Comparison of ENCODE assay signal across 13 mouse cellular contexts in the genomic region with DNA sequence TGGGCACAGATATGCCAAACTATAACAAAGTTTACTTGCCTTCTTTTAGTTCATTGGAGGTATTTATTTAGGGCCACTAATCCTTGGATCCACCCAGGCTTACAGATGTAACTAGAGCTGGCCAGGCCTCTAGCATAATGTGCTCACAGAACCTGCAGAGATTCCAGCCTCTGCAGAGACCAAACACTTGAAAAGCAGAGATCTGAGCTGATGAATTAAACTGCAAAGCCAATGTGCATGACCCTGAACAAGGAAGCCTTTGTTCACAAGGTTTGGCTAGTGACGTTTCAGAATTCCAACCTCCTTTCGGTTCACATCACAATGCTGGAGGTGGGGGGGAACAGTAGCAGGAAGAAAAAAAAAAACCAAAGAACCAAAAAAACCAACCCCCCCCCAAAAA. TPM values are rescaled to one million over a fixed set of nuclear protein-coding genes. Genes with fewer than 3 reads are reported as not detected.
DNase-seq lines count a peak whose midpoint lies in the region; ATAC-seq lines count a peak whose summit lies in the region.
"Had no signal": no experiment of that assay in that cellular context is flagged by ENCODE, and none has a peak within 500 bp of the region (broad histone marks: within the 10 kb centered on the region; RNA-seq: fewer than 3 reads in every experiment).

No protein-coding gene starts in this region.

- ATAC-seq in kidney, embryonic 15.5 days (replicated peaks; ENCODE audit: low FRiP score): peak; percentile 66; the same call in 1 of the 2 replicates
- peak; percentile 62 for ATAC-seq in neural tube, embryonic 12.5 days (ENCODE audit: low FRiP score, low read depth)
- ATAC-seq in hindbrain, embryonic 14.5 days (ENCODE audit: low FRiP score): no peak; the same call in 1 of the 2 replicates
- ATAC-seq: activated CD4-positive, CD25-positive, alpha-beta regulatory T cell, adult 4 months; intestine, embryonic 15.5 days had no signal

- H3K4me2 ChIP-seq in kidney, embryonic 15.5 days: no peak overlapping the region
- H3K4me2 ChIP-seq in neural tube, embryonic 12.5 days (replicated peaks): no peak overlapping the region
- H3K4me2 ChIP-seq in hindbrain, embryonic 14.5 days (replicated peaks): no peak overlapping the region
- H3K4me2 ChIP-seq: heart, embryonic 15.5 days; intestine, embryonic 15.5 days; limb, embryonic 13.5 days had no signal

- peaks cover 10% of the 10 kb centered on the region; the same call in 1 of the 2 replicates for H3K36me3 ChIP-seq in kidney, embryonic 15.5 days
- H3K36me3 ChIP-seq in neural tube, embryonic 12.5 days: peaks cover 5% of the 10 kb centered on the region
- H3K36me3 ChIP-seq in hindbrain, embryonic 14.5 days (replicated peaks; ENCODE audit: control insufficient read depth, insufficient read depth): no peaks in the 10 kb centered on the region
- H3K36me3 ChIP-seq: G1E; heart, embryonic 15.5 days; intestine, embryonic 15.5 days; limb, embryonic 13.5 days had no signal

- H3K27ac ChIP-seq in kidney, embryonic 15.5 days: no peak overlapping the region; the same call in 1 of the 2 replicates
- no peak overlapping the region for H3K27ac ChIP-seq in neural tube, embryonic 12.5 days
- peak overlapping the region; percentile 43; the same call in 1 of the 2 replicates for H3K27ac ChIP-seq in hindbrain, embryonic 14.5 days
- H3K27ac ChIP-seq: heart, embryonic 15.5 days; intestine, embryonic 15.5 days; limb, embryonic 13.5 days had no signal

- H3K27me3 ChIP-seq in kidney, embryonic 15.5 days: no peaks in the 10 kb centered on the region
- no peaks in the 10 kb centered on the region for H3K27me3 ChIP-seq in neural tube, embryonic 12.5 days (replicated peaks)
- H3K27me3 ChIP-seq in hindbrain, embryonic 14.5 days (ENCODE audit: control insufficient read depth, insufficient read depth, low read length): no peaks in the 10 kb centered on the region
- H3K27me3 ChIP-seq: heart, embryonic 15.5 days; intestine, embryonic 15.5 days; limb, embryonic 13.5 days had no signal

- DNase-seq in kidney, adult 8-10 months: no peak
- no peak for DNase-seq in neural tube, embryonic 10.5 days (ENCODE audit: extremely low spot score, low spot score)
- DNase-seq in hindbrain, embryonic 14.5 days (ENCODE audit: low spot score): no peak
- no peak for DNase-seq in adrenal gland, postnatal 10 days
- DNase-seq in frontal cortex, postnatal 36 days (ENCODE audit: low spot score in 2 of 2): no peak
- no peak for DNase-seq in adrenal gland, postnatal 14 days

- 39% methylated on average over 2 of the region's 2 CpGs for WGBS in kidney, embryonic 15.5 days
- 13% methylated on average over 2 of the region's 2 CpGs for WGBS in neural tube, embryonic 12.5 days
- WGBS in hindbrain, embryonic 14.5 days: 13% methylated on average over 2 of the region's 2 CpGs

- no peak overlapping the region for H3K9ac ChIP-seq in kidney, embryonic 15.5 days
- H3K9ac ChIP-seq in neural tube, embryonic 12.5 days: no peak overlapping the region
- no peak overlapping the region for H3K9ac ChIP-seq in hindbrain, embryonic 14.5 days
- H3K9ac ChIP-seq: heart, embryonic 15.5 days; intestine, embryonic 15.5 days; limb, embryonic 13.5 days had no signal

- H3K9me3 ChIP-seq in kidney, embryonic 15.5 days (replicated peaks): no peaks in the 10 kb centered on the region
- no peaks in the 10 kb centered on the region for H3K9me3 ChIP-seq in neural tube, embryonic 12.5 days
- no peaks in the 10 kb centered on the region for H3K9me3 ChIP-seq in hindbrain, embryonic 14.5 days (ENCODE audit: control insufficient read depth, low read length)
- H3K9me3 ChIP-seq: G1E; heart, embryonic 15.5 days; intestine, embryonic 15.5 days; limb, embryonic 13.5 days had no signal

- no peaks in the 10 kb centered on the region; the same call in 1 of the 2 replicates for H3K4me1 ChIP-seq in kidney, embryonic 15.5 days
- H3K4me1 ChIP-seq in neural tube, embryonic 12.5 days: peaks cover 12% of the 10 kb centered on the region
- peaks cover 12% of the 10 kb centered on the region for H3K4me1 ChIP-seq in hindbrain, embryonic 14.5 days (replicated peaks; ENCODE audit: control insufficient read depth, insufficient read depth, low read length)
- H3K4me1 ChIP-seq: heart, embryonic 15.5 days; intestine, embryonic 15.5 days had no signal

- no peak overlapping the region for H3K4me3 ChIP-seq in kidney, embryonic 15.5 days (replicated peaks)
- no peak overlapping the region for H3K4me3 ChIP-seq in neural tube, embryonic 12.5 days
- H3K4me3 ChIP-seq in hindbrain, embryonic 14.5 days (replicated peaks; ENCODE audit: low read length): no peak overlapping the region
- H3K4me3 ChIP-seq: heart, embryonic 15.5 days; intestine, embryonic 15.5 days; limb, embryonic 13.5 days had no signal

RNA-seq across cellular contexts. Expression of a gene that starts 28.0 kb away (rescaled TPM):
- 10.3 and 11.3 TPM in 2 replicates for polyA plus RNA-seq in kidney, embryonic 15.5 days (2015; fragmentation: Nextera tagmentation; extraction: Ambion mirVana)
- 23.6 and 24.2 TPM in 2 replicates for polyA plus RNA-seq in neural tube, embryonic 12.5 days (2016; fragmentation: Nextera tagmentation; extraction: Ambion mirVana)
- 11.3 and 12.3 TPM in 2 replicates for polyA plus RNA-seq in hindbrain, embryonic 14.5 days (2014; fragmentation: Nextera tagmentation; extraction: Ambion mirVana)
- under 1 TPM; 0.36 to 0.39 TPM for total RNA-seq in adrenal gland, postnatal 10 days (2021)
- total RNA-seq in adrenal gland, postnatal 14 days (2021): 0.11 and 0.15 TPM in 2 replicates
- polyA plus RNA-seq: activated CD4-positive, CD25-positive, alpha-beta regulatory T cell, adult 4 months; G1E had no signal

RNA-seq across cellular contexts. Expression of a gene that starts 58.0 kb away (rescaled TPM):
- polyA plus RNA-seq in kidney, embryonic 15.5 days (2015; fragmentation: Nextera tagmentation; extraction: Ambion mirVana): 5.7 and 6.8 TPM in 2 replicates
- polyA plus RNA-seq in neural tube, embryonic 12.5 days (2016; fragmentation: Nextera tagmentation; extraction: Ambion mirVana): 3.9 TPM in 2 replicates
- polyA plus RNA-seq in hindbrain, embryonic 14.5 days (2014; fragmentation: Nextera tagmentation; extraction: Ambion mirVana): 6.2 and 7.5 TPM in 2 replicates
- 10 to 100 TPM; 10.2 to 13.5 TPM for total RNA-seq in adrenal gland, postnatal 10 days (2021)
- total RNA-seq in adrenal gland, postnatal 14 days (2021): 10.1 and 10.2 TPM in 2 replicates
